Mouse (Mus musculus) cortical plate, adult 2 months (tissue): ENCODE data around the gene Tamm41.

Source experiments
- CTCF ChIP-seq: fragments of 200-500 bp; IDR thresholded peaks from 2 replicates; pipeline ENCODE4 v1.5.1; 2011; ENCODE audit warnings: mild to moderate bottlenecking, control low read depth, low read length; ENCODE audit not compliant: insufficient read depth; ENCODE audit errors: extremely low read depth
- POLR2A ChIP-seq: fragments of 200-500 bp; IDR thresholded peaks from 2 replicates; pipeline ENCODE4 v1.6.1; 2011; ENCODE audit warnings: mild to moderate bottlenecking, low read length, control low read depth; ENCODE audit not compliant: insufficient read depth; ENCODE audit errors: extremely low read depth

- TF ChIP-seq POLR2A (no peak), CTCF (no peak)
These were observed 76.2 kb downstream of the Tamm41 start for GRCm38 (mm10) chr6:114961276-114962068.
